Mouse (Mus musculus) stomach, postnatal 0 days (tissue): ENCODE data around the gene Igsf21.

Experiments used
- CTCF ChIP-seq: IDR thresholded peaks from 2 replicates; pipeline ENCODE4 v1.5.1; 2016; ENCODE audit warnings: antibody characterized with exemption, low read depth, mild to moderate bottlenecking, moderate library complexity
- EP300 ChIP-seq: optimal IDR thresholded peaks from 2 replicates; pipeline ENCODE3; 2016; ENCODE audit warnings: antibody characterized with exemption

GRCm38 (mm10) chr4:140285726-140286316 lies 39.2 kb upstream of the Igsf21 start:
- TF ChIP-seq CTCF (no peak), EP300 (no peak)
